Mouse (Mus musculus) neutrophil, adult 59 days (primary cell): Measurements from ENCODE around the gene Rnf8. TPM values are rescaled to one million over a fixed set of nuclear protein-coding genes. Genes with fewer than 3 reads are reported as not detected.

ENCODE experiments used
- total RNA-seq, 2 experiments: library from RNA; stranded (reverse); gene quantifications; 1 replicate in 1 of 2; 2 replicates in 1 of 2; pipeline ENCODE4 v1.2.4; 2023

The Rnf8 gene
- total RNA-seq = 10 to 100 TPM; 30.3 to 36.5 TPM

GRCm38 (mm10) chr17:29614115-29615023 is at the start of gene Rnf8, which contains the start of gene Gm28043:
TSS of gene Rnf8 (plus strand) at chr17:29614790.
TSS of gene Gm28043 (plus strand) at chr17:29614876.

GRCm38 (mm10) chr17:29660076-29660761 is 45.6 kb downstream of the Rnf8 start, which contains the start of gene Cmtr1:
TSS of gene Cmtr1 (plus strand) at chr17:29660595.

Other genes with a start within 250 kb of the Rnf8 start
- gene Pim1, start 124.0 kb upstream of the Rnf8 start, total RNA-seq = 100 to 1,000 TPM; 351 to 485 TPM
- gene Gm17657, start 65.2 kb upstream of the Rnf8 start, total RNA-seq = not detected
- 10 to 100 TPM; 11.8 to 12.9 TPM for gene Tbc1d22b, start 65.0 kb upstream of the Rnf8 start, total RNA-seq
- gene Tmem217, start 62.4 kb upstream of the Rnf8 start, total RNA-seq = not detected
- 10 to 100 TPM; 14.3 to 14.5 TPM for gene Gm28043, start 86 bp downstream of the Rnf8 start, total RNA-seq
- gene Cmtr1, start 45.8 kb downstream of the Rnf8 start, total RNA-seq = 100 to 1,000 TPM; 191 to 211 TPM
- 10 to 100 TPM; 12.9 to 14.9 TPM for gene Ccdc167, start 102.3 kb downstream of the Rnf8 start, total RNA-seq